Mouse (Mus musculus): ENCODE results near the gene Odaph. TPM values are rescaled to one million over a fixed set of nuclear protein-coding genes. Genes with fewer than 3 reads are reported as not detected.

Gene Odaph
- polyA plus RNA-seq, 1 experiment from 2014 or later = not detected

GRCm38 (mm10) chr5:92042377-92043348 is 55.4 kb downstream of the Odaph start:
- Histone ChIP-seq H3K9ac (ENCODE audit: low read length) (peak overlapping the region; percentile 73), H3K36me3 (ENCODE audit: control insufficient read depth, insufficient read depth, low read length) (no peaks in the 10 kb centered on the region), H3K4me2 (ENCODE audit: low read length) (peak overlapping the region; percentile 86), H3K4me3 (ENCODE audit: control insufficient read depth in 1 of 2, insufficient read depth in 1 of 2, low read depth in 1 of 2, low read length in 2 of 2) (peak overlapping the region; percentile 69 to 88), H3K4me1 (ENCODE audit: control insufficient read depth in 2 of 2, insufficient read depth in 2 of 2, low read length in 2 of 2) (no peaks in the 10 kb centered on the region; a peak in 1 of 4 replicates), H3K9me3 (ENCODE audit: control insufficient read depth, low read length) (no peaks in the 10 kb centered on the region), H3K27me3 (ENCODE audit: control insufficient read depth, insufficient read depth, low read length) (no peaks in the 10 kb centered on the region), H3K27ac (replicated peaks in 1 of 2; ENCODE audit: control insufficient read depth in 1 of 2, insufficient read depth in 1 of 2, low read depth in 2 of 2, low read length in 2 of 2) (no peak overlapping the region)
- peak; percentile 97 for ATAC-seq (ENCODE audit: insufficient number of reproducible peaks, insufficient read depth, low FRiP score, low read depth)
- under 1% methylated on average over 68 of the region's 68 CpGs for WGBS

GRCm38 (mm10) chr5:92043783-92044182 is 56.5 kb downstream of the Odaph start, which contains the start of gene Cdkl2:
TSS of gene Cdkl2 (minus strand) at chr5:92043883.
- peak within 1 kb of the TSS; percentile 69 to 88 for H3K4me3 ChIP-seq (ENCODE audit: control insufficient read depth in 1 of 2, insufficient read depth in 1 of 2, low read depth in 1 of 2, low read length in 2 of 2)

More at GRCm38 (mm10) chr5:92043783-92044182, 56.5 kb downstream of the Odaph start, which contains the start of gene Cdkl2:
- WGBS = 72% methylated on average over 4 of the region's 4 CpGs
- Histone ChIP-seq H3K4me1 (ENCODE audit: control insufficient read depth in 2 of 2, insufficient read depth in 2 of 2, low read length in 2 of 2) (no peaks in the 10 kb centered on the region; a peak in 1 of 4 replicates), H3K9me3 (ENCODE audit: control insufficient read depth, low read length) (no peaks in the 10 kb centered on the region), H3K36me3 (ENCODE audit: control insufficient read depth, insufficient read depth, low read length) (no peaks in the 10 kb centered on the region), H3K4me2 (ENCODE audit: low read length) (peak within 1 kb of the TSS; percentile 86), H3K27ac (replicated peaks in 1 of 2; ENCODE audit: control insufficient read depth in 1 of 2, insufficient read depth in 1 of 2, low read depth in 2 of 2, low read length in 2 of 2) (no peak within 1 kb of the TSS), H3K9ac (ENCODE audit: low read length) (peak within 1 kb of the TSS; percentile 73), H3K27me3 (ENCODE audit: control insufficient read depth, insufficient read depth, low read length) (no peaks in the 10 kb centered on the region)
- ATAC-seq (ENCODE audit: insufficient number of reproducible peaks, insufficient read depth, low FRiP score, low read depth) = no peak

Other genes with a start within 250 kb of the Odaph start
- gene Rchy1, start 24.4 kb upstream of the Odaph start, polyA plus RNA-seq (2014; fragmentation: Nextera tagmentation; extraction: Ambion mirVana) = 49.8 and 52.8 TPM in 2 replicates
- 1.1 and 1.5 TPM in 2 replicates for gene Cdkl2, start 56.4 kb downstream of the Odaph start, polyA plus RNA-seq (2014; fragmentation: Nextera tagmentation; extraction: Ambion mirVana)
- gene G3bp2, start 96.2 kb downstream of the Odaph start, polyA plus RNA-seq (2014; fragmentation: Nextera tagmentation; extraction: Ambion mirVana) = 141 and 151 TPM in 2 replicates
- 21.3 and 22.9 TPM in 2 replicates for gene Uso1, start 150.5 kb downstream of the Odaph start, polyA plus RNA-seq (2014; fragmentation: Nextera tagmentation; extraction: Ambion mirVana)
- gene U90926, start 227.9 kb downstream of the Odaph start, polyA plus RNA-seq (2014; fragmentation: Nextera tagmentation; extraction: Ambion mirVana) = not detected in 2 replicates